In the genomic region with DNA sequence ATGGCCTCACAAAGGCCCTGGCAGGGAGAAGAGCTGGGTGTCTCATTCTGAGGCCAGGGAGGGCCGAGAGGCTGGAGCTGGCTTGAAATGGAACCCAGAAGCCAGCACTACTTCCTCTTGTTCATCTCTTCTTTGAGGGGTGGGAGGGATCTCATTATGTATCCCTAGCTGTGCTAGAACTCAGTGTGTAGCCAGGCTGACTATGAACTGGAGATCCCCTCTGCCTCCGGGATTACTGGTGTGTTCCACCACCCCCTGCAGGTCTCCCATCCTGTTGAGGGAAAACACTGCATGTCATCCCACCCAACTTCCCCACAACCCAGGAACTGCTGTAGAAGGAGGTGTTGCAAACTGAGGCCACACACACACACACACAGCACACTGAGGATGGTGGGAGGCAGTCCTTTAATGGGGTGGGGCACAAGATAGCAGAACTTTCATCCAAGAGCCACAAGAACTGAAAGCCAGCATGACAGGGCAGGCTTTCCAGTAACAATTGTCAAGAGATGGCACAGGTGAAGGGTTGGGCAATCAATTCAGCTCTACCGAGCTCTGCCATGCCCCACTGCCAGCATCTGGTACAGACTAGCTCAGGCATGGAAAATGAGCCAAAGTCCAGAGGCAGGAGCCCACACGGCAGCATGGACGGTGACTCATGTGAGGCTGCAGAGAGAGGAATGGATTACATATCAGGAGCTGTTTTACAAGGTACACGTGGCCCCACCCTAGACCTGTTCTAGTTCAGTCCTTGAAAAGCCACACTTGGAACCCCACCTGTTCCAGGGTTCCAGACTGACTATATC, we compare ENCODE assay signal across 8 mouse cellular contexts. TPM values are rescaled to one million over a fixed set of nuclear protein-coding genes. Genes with fewer than 3 reads are reported as not detected.
DNase-seq lines count a peak whose midpoint lies in the region; ATAC-seq lines count a peak whose summit lies in the region.

No protein-coding gene starts in this region.

- no peaks in the 10 kb centered on the region for H3K9me3 ChIP-seq in embryonic facial prominence, embryonic 14.5 days (ENCODE audit: control insufficient read depth, low read length)
- H3K9me3 ChIP-seq in megakaryocyte, embryonic 14.5 days: no peaks in the 10 kb centered on the region

- DNase-seq in cerebellum, adult 11-12 months: peak; percentile 76
- no peak for DNase-seq in cerebellum, adult 9-11 months
- peak; percentile 42 for DNase-seq in 416B (ENCODE audit: low read depth)
- no peak for DNase-seq in embryonic facial prominence, embryonic 14.5 days (ENCODE audit: low spot score)
- peak; percentile 86 for DNase-seq in kidney, adult 11 months
- no peak for DNase-seq in gastrocnemius, adult 18-20 months (ENCODE audit: low spot score)
- DNase-seq in ovary, postnatal 10 days (ENCODE audit: low spot score): no peak

- 0 out of 2 replicates have a peak, but pooled peaks cover 6% of the 10 kb centered on the region for H3K4me1 ChIP-seq in embryonic facial prominence, embryonic 14.5 days (ENCODE audit: control insufficient read depth, insufficient read depth, low read length)
- peaks cover 71% of the 10 kb centered on the region for H3K4me1 ChIP-seq in megakaryocyte, embryonic 14.5 days

- H3K27me3 ChIP-seq in embryonic facial prominence, embryonic 14.5 days (replicated peaks; ENCODE audit: control insufficient read depth, insufficient read depth, low read length): no peaks in the 10 kb centered on the region
- H3K27me3 ChIP-seq in megakaryocyte, embryonic 14.5 days (replicated peaks): peaks cover 6% of the 10 kb centered on the region

- H3K27ac ChIP-seq in embryonic facial prominence, embryonic 14.5 days (replicated peaks; ENCODE audit: low read depth, low read length): peak overlapping the region; percentile 72

- 68% methylated on average over 6 of the region's 6 CpGs for WGBS in embryonic facial prominence, embryonic 14.5 days

- peak overlapping the region; percentile 90 for H3K4me2 ChIP-seq in embryonic facial prominence, embryonic 14.5 days (ENCODE audit: low read depth, low read length)

- H3K4me3 ChIP-seq in embryonic facial prominence, embryonic 14.5 days (ENCODE audit: low read depth, low read length): peak overlapping the region; percentile 57
- peak overlapping the region; percentile 99 for H3K4me3 ChIP-seq in megakaryocyte, embryonic 14.5 days (replicated peaks)

- H3K9ac ChIP-seq in embryonic facial prominence, embryonic 14.5 days (ENCODE audit: low read depth, low read length): no peak overlapping the region

- no peak for ATAC-seq in embryonic facial prominence, embryonic 14.5 days (ENCODE audit: low read depth)

- peaks cover 43% of the 10 kb centered on the region for H3K36me3 ChIP-seq in embryonic facial prominence, embryonic 14.5 days (ENCODE audit: control insufficient read depth, insufficient read depth, low read length)
- peaks cover 53% of the 10 kb centered on the region for H3K36me3 ChIP-seq in megakaryocyte, embryonic 14.5 days (replicated peaks; ENCODE audit: low read length)

RNA-seq across cellular contexts. Expression of a gene that starts 0.4 kb away (rescaled TPM):
- 10.8 and 12.2 TPM in 2 replicates for polyA plus RNA-seq in embryonic facial prominence, embryonic 14.5 days (2014; fragmentation: Nextera tagmentation; extraction: Ambion mirVana)
- polyA plus RNA-seq in megakaryocyte, embryonic 14.5 days (2012; ENCODE audit: insufficient read depth, low replicate concordance): 30.5 and 31.7 TPM in 2 replicates
- 10 to 100 TPM; 27.8 to 29.5 TPM for total RNA-seq in gastrocnemius, adult 18-20 months (2021)

RNA-seq across cellular contexts. Expression of a gene that starts 7.1 kb away (rescaled TPM):
- 151 and 162 TPM in 2 replicates for polyA plus RNA-seq in embryonic facial prominence, embryonic 14.5 days (2014; fragmentation: Nextera tagmentation; extraction: Ambion mirVana)
- polyA plus RNA-seq in megakaryocyte, embryonic 14.5 days (2012; ENCODE audit: insufficient read depth, low replicate concordance): 266 and 882 TPM in 2 replicates
- total RNA-seq in gastrocnemius, adult 18-20 months (2021): 10 to 100 TPM; 43.4 to 45.4 TPM

RNA-seq across cellular contexts. Expression of a gene that starts 15.0 kb away (rescaled TPM):
- polyA plus RNA-seq in embryonic facial prominence, embryonic 14.5 days (2014; fragmentation: Nextera tagmentation; extraction: Ambion mirVana): 0.74 and 1.1 TPM in 2 replicates
- polyA plus RNA-seq in megakaryocyte, embryonic 14.5 days (2012; ENCODE audit: insufficient read depth, low replicate concordance): 0.03 and 0.55 TPM in 2 replicates
- not detected for total RNA-seq in gastrocnemius, adult 18-20 months (2021)

RNA-seq across cellular contexts. Expression of a gene that starts 44.5 kb away (rescaled TPM):
- 0.51 TPM in 2 replicates for polyA plus RNA-seq in embryonic facial prominence, embryonic 14.5 days (2014; fragmentation: Nextera tagmentation; extraction: Ambion mirVana)
- polyA plus RNA-seq in megakaryocyte, embryonic 14.5 days (2012; ENCODE audit: insufficient read depth, low replicate concordance): not detected in 2 replicates
- not detected for total RNA-seq in gastrocnemius, adult 18-20 months (2021)

Comparison
In these comparisons a context has a peak if more than half of its experiments do, and no peak if none do; other contexts are left out.
1. DNase-seq: peak in cerebellum, adult 11-12 months (single experiment), 416B (single experiment) and kidney, adult 11 months (single experiment); none in cerebellum, adult 9-11 months (single experiment), embryonic facial prominence, embryonic 14.5 days (single experiment), gastrocnemius, adult 18-20 months (single experiment) and ovary, postnatal 10 days (single experiment).